Mouse (Mus musculus) gastrocnemius, postnatal 10 days (tissue): ENCODE measurements around the gene Glt6d1. TPM values are rescaled to one million over a fixed set of nuclear protein-coding genes. Genes with fewer than 3 reads are reported as not detected.

Source experiments
- DNase-seq: peaks from one replicate; pipeline ENCODE4 v3.0.0; 2021; ENCODE audit warnings: mixed read lengths
- total RNA-seq, 2 experiments: library from RNA; stranded (reverse); gene quantifications; 2 replicates each; pipeline ENCODE4 v1.2.3; 2021

The Glt6d1 gene
- total RNA-seq, 2 experiments from 2014 or later, result not detected

DNA sequence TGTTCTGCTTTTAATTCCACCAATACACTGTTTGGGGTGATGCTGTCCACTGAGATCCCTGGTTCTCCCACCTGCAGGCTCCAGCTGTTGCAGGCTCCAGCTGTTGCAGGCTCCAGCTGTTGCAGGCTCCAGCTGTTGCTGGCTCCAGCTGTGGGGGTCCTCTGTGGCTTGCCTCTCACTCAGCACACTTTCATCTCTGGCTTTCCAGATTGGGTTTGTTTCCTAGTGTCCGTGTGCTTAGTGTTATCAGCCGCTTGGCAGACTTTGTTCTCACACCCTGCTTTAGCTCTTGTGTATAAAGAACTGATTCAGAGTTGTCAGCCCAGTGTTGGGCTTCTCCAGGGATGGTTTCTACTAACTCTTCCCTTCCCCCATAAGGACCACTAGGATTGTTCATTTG is 18.0 kb downstream of the Glt6d1 start:
- no peak for DNase-seq

DNA sequence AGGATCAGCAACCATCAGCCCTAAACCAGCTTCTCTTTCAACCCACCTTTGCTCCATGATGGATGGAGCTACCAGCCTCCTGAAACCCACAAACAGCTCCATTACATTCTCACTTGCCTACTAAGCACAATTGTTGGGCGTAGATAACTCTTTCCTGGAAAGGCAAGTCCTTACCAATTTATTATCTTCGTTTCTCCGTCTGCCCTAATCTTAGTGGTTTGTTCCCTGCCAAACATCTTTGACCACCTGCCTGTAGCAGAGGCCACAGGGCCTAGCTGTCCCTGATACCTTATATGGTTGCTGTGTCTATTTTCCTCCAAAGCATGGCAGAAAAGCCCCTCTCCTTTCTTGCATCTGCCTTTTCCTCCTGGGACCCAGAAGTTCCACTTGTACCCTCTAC is 26.6 kb downstream of the Glt6d1 start:
- DNase-seq, result no peak

DNA sequence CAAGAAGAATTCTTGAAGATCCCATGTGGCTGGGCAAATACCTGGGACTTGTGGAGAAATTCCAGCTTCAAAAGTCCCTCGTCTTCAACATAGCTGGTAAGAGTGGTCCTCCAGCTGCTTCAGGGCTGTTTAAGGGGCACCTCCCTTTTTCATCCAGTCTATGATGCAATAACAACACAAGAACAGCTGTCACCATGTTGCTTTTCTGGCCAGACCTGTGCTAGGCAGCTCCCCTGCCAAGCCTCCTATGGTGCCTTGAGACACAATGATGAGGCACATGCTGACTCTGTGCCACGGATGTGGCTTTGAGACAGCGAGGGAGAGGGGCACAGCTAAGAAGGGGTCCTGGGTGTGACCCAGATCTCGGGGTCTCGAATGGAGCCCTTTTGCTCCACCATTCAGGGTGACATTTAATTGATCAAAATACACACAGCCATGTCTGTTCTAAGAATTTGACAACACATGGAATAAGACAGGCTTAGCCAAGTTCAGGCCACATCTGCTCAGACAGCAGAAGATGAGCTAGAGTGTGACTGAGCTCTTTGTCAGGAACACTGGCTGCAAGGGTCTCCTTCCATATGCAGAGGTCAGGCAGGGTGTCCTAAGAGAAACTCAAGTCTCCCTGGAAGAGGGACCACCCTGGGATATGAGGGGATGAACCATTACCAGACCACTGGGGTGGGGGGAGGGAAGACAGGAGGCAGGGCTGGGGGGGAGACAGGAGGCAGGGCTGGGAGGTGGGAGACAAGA is 29.9 kb downstream of the Glt6d1 start:
- DNase-seq, result no peak

DNA sequence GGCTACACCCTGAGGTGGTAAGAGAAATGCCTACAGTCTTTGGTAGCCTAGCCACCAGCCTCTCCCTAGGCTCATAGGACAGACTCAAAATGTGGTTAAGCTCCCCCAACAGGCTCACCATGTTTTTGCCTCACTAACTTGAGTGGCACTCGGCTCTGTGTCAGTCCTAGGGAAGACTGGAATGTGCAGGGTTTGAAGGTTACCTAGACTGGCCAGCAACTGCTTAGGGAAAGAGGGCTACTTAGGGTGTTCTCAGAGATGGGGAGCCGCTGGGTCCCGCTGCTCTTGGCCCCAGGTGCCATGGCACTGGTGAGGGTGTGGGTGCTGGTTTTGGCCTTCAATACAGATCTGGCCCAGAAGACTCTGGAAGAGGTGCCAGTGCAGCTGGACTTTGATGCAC is 33.7 kb downstream of the Glt6d1 start, which contains the start of gene Gm13539:
Gm13539 (plus strand) TSS at position 301 of the 400 bp plus-strand sequence.
- DNase-seq, result no peak

DNA sequence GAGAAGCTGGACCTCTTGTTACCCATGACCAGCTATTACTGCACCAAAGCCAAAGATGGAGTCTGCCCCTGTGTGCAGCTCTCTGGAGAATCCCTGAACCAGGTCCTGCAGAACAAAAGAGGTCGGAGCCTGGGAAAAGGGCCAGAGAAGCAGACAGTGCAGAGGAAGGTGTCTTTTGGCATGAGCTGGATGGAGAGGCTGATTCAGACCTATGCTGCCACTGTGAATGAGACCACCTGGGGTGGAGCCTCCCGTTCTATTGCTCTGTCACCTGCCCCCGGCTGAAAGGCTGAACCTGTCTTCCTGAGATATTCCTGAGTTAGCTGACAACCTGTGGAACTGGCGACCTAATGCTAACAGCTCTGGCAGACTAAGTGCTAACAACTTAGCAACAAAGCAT is 34.7 kb downstream of the Glt6d1 start:
- DNase-seq, result no peak

DNA sequence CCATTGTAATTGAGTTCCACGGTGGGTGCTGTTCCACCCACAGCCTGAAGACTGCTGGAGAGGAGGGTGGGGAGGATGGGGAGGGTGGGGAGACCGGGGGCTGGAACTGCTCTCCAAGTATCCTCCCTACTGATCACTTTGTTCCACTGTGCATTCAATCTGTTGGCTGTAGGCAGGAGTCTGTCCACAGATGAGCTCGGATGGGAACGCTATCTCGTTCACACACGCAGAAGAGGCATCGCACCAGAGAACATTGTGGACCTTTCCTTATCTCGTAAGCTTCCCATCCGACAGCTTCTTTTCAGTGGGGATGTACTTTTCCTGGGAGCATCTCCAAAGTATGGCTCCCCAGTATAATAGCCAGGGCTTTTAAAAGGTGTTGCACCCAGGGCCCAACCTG is 36.6 kb downstream of the Glt6d1 start:
- no peak for DNase-seq

DNA sequence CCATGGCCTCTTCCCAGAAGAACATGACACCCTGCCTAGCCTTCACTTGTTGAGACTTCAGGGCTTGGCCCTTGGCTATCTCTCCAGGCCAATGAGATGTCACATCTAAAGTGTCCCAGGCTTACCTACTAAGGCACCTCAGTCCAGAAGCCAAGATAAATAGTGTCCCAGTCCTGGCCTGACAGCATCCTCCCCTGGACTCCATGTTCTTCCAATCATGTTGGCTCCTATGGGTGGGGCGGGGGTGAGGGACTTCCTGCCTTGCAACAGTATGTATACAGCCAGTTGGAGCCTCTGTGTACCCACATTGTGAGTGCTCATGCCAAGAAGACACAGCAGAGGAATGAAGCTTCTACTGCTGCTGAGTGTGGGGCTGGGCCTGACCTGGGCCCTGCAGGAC is 38.9 kb downstream of the Glt6d1 start, which contains the start of gene Lcn11:
Lcn11 (plus strand) TSS at position 301 of the 400 bp plus-strand sequence.
- no peak for DNase-seq

DNA sequence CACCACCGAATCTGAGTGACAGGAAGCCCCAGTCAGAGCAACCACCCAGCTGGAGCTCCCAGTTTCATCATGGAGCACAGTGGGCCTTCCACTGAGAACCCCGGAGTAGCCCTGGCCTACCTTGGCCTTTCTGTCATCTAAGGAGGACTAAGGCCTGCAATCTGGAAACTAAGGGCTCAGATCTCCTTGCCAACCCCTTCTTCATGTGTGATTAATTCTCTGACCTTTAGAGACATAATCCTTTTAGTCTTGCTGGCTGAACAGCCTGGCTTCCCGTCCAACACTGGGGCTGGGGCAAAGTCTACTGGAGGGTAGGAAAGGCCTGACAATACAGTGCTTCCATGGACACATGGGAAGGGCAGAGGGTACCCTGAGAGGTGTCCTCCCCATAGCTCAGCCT is 39.7 kb downstream of the Glt6d1 start:
- DNase-seq, result no peak

DNA sequence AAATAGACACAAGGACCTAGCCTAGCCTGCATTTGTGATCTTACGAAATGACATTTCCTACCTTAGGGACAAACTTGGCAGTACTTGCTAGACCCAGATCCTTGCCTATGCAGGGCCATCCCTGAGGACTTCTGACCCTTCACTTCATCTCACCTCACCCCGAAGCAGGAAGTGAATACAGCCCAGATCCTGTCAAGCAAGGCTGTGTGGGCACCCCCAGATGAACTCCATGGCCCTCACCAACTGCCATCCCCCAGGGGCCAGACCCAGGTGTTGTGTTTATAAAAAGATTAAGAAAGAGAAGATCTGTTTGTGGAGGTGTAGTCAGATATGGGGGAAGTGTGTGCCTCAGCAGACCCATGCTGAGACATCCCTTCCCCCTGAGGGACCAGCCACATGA is 41.0 kb downstream of the Glt6d1 start:
- DNase-seq, result no peak

DNA sequence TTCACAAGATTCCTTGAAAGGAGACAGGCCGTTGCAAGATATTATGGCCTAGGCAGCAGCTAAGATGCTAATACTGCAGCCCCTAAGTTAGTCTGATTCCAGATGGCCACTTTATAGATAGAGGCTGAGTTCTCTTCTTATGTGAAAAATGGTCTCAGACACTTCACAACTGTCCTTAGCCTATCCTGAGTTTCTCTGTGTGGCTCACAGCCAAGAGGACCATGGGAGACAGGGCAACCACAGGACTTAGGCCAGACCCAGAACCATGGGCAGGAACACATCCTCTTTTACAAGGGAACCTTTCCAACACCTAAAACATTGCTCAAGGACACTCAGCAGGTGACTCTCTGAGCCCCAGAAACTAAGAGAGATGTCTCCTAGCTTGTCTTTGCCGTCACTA is 42.1 kb downstream of the Glt6d1 start:
- DNase-seq, result no peak

DNA sequence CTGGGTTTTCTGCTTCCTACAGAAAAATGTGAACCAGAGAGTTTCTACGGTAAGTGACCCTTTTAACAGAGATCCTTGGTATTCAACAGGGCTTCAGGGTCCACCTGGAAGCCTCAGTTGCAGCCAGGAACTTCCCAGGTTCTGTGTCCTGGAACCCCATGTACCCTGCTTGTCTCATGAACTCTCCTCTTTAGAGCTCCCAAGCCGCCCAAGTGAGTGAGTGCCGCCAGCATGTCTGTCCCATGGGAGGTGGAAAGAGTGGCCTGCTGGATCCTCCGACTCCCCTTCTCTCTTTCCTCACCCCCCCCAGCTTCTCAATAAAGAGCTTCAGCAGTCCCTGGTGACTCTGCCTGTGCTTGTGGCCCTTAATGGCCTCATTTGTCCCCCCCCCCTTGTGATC is 47.9 kb downstream of the Glt6d1 start:
- DNase-seq, result no peak

DNA sequence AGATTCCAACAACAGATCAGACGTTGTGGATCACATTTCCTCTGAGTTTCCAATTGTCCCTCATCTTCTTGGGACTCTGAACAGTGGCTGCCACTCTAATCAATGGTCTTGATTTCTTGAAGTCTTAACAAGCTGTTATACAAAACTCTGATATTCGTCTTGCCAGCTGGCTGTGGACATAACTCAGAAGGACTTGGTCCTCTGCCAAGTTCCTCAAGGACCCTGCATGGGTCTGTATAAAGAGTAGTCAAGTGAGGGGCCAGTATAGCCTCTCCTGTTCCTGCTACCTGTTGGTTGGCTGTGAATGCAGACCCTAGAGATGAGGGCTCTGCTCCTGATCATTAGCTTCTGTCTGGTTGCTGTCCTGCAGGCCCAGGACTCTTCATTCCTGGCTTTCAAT is 50.4 kb downstream of the Glt6d1 start, which contains the start of gene Lcn3:
Lcn3 (plus strand) TSS at position 301 of the 400 bp plus-strand sequence.
- DNase-seq, result no peak

DNA sequence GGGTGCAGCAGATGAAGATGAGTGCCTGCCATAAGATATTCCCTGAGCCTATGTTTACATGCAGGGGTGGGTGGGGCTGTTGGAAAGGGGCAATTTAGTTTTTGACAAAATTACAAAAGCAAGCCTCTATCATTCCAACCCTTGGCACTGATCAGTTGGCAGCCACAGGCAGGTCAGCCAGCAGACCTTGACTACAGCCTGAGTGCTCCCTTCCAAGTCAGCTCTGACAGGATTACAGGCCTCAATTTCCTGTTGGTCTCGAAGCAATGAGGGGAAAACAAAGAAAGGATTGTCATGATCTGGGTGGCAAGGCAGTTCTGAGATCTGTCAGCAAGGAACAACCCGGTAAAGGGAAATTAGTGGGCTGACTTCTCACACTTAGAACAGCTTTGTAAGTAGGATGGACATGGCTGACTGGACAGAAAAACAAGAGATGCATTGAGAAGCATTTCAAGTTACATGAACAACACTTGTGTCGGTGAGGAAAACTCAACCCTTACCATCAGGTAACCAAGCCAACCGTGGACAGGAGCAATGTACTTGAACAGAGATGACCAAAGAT is 57.5 kb downstream of the Glt6d1 start:
- no peak for DNase-seq

DNA sequence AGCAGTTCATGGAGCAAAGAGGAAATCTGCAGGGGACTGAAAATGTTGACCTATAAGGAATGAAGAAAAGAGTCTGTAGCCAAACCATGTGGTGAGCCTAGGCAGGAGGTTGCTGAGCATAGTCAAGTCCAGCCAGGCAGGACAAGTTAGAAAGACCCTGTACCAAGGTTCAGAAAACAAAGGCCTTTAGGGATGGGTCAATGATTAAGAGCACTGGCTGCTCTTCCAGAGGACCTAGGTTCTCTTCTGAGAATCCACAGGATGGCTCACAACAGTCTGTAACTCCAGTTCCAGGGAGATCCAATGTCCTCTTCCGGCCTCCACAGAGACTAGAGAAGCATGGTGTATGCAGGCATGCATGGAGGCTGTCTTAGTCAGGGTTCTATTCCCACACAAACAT is 61.4 kb downstream of the Glt6d1 start:
- DNase-seq, result no peak

Other genes starting within 250 kb of the Glt6d1 start
- gene Mamdc4, start 241.0 kb downstream of the Glt6d1 start, total RNA-seq, result 1 to 10 TPM; 2.7 to 4.1 TPM
- 10 to 100 TPM; 45.8 to 49.0 TPM for gene Phpt1, start 240.6 kb downstream of the Glt6d1 start, total RNA-seq
- gene Ajm1, start 234.1 kb downstream of the Glt6d1 start, total RNA-seq, result under 1 TPM; 0.14 to 0.38 TPM
- 10 to 100 TPM; 49.6 to 58.7 TPM for gene Rabl6, start 207.3 kb downstream of the Glt6d1 start, total RNA-seq
- gene Ccdc183, start 198.2 kb downstream of the Glt6d1 start, total RNA-seq, result not detected
- gene Tmem141, start 193.8 kb downstream of the Glt6d1 start, total RNA-seq, result 10 to 100 TPM; 12.2 to 13.9 TPM
- 1 to 10 TPM; 5.6 to 6.5 TPM for gene Fcna, start 187.8 kb downstream of the Glt6d1 start, total RNA-seq
- gene Lcn8, start 162.7 kb downstream of the Glt6d1 start, total RNA-seq, result 10 to 100 TPM; 27.7 to 36.4 TPM
- gene Lcn5, start 157.9 kb downstream of the Glt6d1 start, total RNA-seq, result not detected
- gene Lcn6, start 139.1 kb downstream of the Glt6d1 start, total RNA-seq, result not detected
- not detected for gene Lcn10, start 133.1 kb downstream of the Glt6d1 start, total RNA-seq
- not detected for gene Obp2a, start 115.8 kb downstream of the Glt6d1 start, total RNA-seq
- 10 to 100 TPM; 18.3 to 20.4 TPM for gene Bmyc, start 109.1 kb downstream of the Glt6d1 start, total RNA-seq
- not detected for gene Obp2b, start 78.8 kb downstream of the Glt6d1 start, total RNA-seq
- gene Lcn3, start 50.3 kb downstream of the Glt6d1 start, total RNA-seq, result not detected
- not detected for gene Lcn11, start 38.8 kb downstream of the Glt6d1 start, total RNA-seq
- gene Gm13539, start 33.6 kb downstream of the Glt6d1 start, total RNA-seq, result not detected
- not detected for gene Lcn9, start 7.3 kb upstream of the Glt6d1 start, total RNA-seq
- gene Sohlh1, start 31.4 kb upstream of the Glt6d1 start, total RNA-seq, result not detected
- under 1 TPM; 0.12 to 0.34 TPM for gene Kcnt1, start 47.9 kb upstream of the Glt6d1 start, total RNA-seq
- 10 to 100 TPM; 29.5 to 34.8 TPM for gene Camsap1, start 167.4 kb upstream of the Glt6d1 start, total RNA-seq
- 100 to 1,000 TPM; 185 to 191 TPM for gene Ubac1, start 205.9 kb upstream of the Glt6d1 start, total RNA-seq